ENCODE assay signal across 16 mouse cellular contexts in the genomic region with DNA sequence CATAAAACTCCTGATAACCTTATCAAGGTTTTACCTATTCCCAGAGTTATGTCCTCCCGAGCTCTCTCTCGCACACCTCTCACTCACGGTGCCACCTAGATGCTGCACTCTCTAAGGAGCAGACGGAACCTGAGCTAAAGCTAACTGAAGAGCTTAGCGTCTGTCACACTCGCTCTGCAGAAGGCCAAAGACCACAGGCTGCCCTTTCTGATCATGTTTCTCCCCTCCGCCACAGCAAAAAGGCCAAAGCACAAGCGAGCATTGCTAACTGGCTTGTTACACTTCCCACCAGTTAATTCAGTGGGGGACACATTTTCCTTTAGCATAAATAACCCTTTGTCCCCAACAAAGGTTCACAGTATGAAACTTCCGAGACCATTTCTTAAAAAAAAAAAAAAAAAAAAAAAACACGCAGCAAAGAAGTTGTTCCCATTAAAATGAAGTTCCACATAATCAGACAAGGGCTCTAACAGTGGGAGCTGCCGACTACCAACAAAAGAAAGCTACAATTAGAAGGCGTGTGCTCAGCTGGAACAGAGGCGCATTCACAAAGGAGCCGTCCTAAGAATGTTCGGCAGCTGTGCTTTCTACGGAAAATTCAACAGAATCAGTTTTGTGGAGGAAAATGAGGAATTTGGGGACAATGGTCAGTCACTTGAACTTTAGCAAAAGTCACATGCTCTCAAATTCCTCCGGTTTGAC. TPM values are rescaled to one million over a fixed set of nuclear protein-coding genes. Genes with fewer than 3 reads are reported as not detected.
DNase-seq lines count a peak whose midpoint lies in the region; ATAC-seq lines count a peak whose summit lies in the region.
"Had no signal": no experiment of that assay in that cellular context is flagged by ENCODE, and none has a peak within 500 bp of the region (broad histone marks: within the 10 kb centered on the region; RNA-seq: fewer than 3 reads in every experiment).

No protein-coding gene starts in this region.

- H3K4me1 ChIP-seq in forebrain, embryonic 13.5 days: peaks cover 39% of the 10 kb centered on the region
- peaks cover 3% of the 10 kb centered on the region for H3K4me1 ChIP-seq in liver, embryonic 11.5 days (replicated peaks; ENCODE audit: control insufficient read depth, insufficient read depth, low read length)
- H3K4me1 ChIP-seq: kidney, embryonic 15.5 days had no signal

- intact Hi-C loops in heart, postnatal 10 days (cut with DNase I): no loop called here

- peak overlapping the region; percentile 18; the same call in 1 of the 2 replicates for H3K4me3 ChIP-seq in forebrain, embryonic 13.5 days
- no peak overlapping the region for H3K4me3 ChIP-seq in liver, embryonic 11.5 days (ENCODE audit: low read depth, low read length)
- H3K4me3 ChIP-seq: erythroblast, embryonic 14.5 days; kidney, embryonic 15.5 days had no signal

- peak; percentile 66 for DNase-seq in heart, adult 11 months
- no peak for DNase-seq in heart, postnatal 10 days
- peak; percentile 68 for DNase-seq in mesoderm, embryonic 11.5 days (ENCODE audit: low read depth, low spot score)
- peak; percentile 76 for DNase-seq in retina, embryonic 14.5 days (ENCODE audit: low spot score)
- no peak for DNase-seq in thymus, postnatal 4 days
- no peak for DNase-seq in liver, embryonic 11.5 days (ENCODE audit: low spot score)
- DNase-seq in MN1 (ENCODE audit: low spot score): no peak
- DNase-seq: adrenal gland, adult 2 months; cerebellum, adult 8-10 months; gastrocnemius, postnatal 36 days; lung, postnatal 36 days had no signal

- H3K27me3 ChIP-seq in forebrain, embryonic 13.5 days: peaks cover 18% of the 10 kb centered on the region
- H3K27me3 ChIP-seq in liver, embryonic 11.5 days (replicated peaks; ENCODE audit: control insufficient read depth, insufficient read depth, low read length): no peaks in the 10 kb centered on the region
- H3K27me3 ChIP-seq: kidney, embryonic 15.5 days had no signal

- peaks cover 6% of the 10 kb centered on the region; the same call in 1 of the 2 replicates for H3K36me3 ChIP-seq in forebrain, embryonic 13.5 days (ENCODE audit: poor library complexity, severe bottlenecking)
- H3K36me3 ChIP-seq in liver, embryonic 11.5 days (ENCODE audit: control insufficient read depth, insufficient read depth, low read length): peaks cover 5% of the 10 kb centered on the region; the same call in 1 of the 2 replicates
- H3K36me3 ChIP-seq: G1E had no signal

- no peak overlapping the region for H3K9ac ChIP-seq in forebrain, embryonic 13.5 days
- no peak overlapping the region for H3K9ac ChIP-seq in liver, embryonic 11.5 days (ENCODE audit: low read depth, low read length)
- H3K9ac ChIP-seq: kidney, embryonic 15.5 days; liver, embryonic 14.5 days had no signal

- no peak overlapping the region for H3K27ac ChIP-seq in forebrain, embryonic 13.5 days
- no peak overlapping the region for H3K27ac ChIP-seq in liver, embryonic 11.5 days (ENCODE audit: low read depth, low read length)
- H3K27ac ChIP-seq: kidney, embryonic 15.5 days; liver, embryonic 14.5 days had no signal

- peak; percentile 55; the same call in 1 of the 2 replicates for ATAC-seq in forebrain, embryonic 13.5 days
- no peak for ATAC-seq in liver, embryonic 11.5 days (replicated peaks; ENCODE audit: low FRiP score)

- WGBS in forebrain, embryonic 13.5 days: 6% methylated on average over 17 of the region's 17 CpGs
- WGBS in liver, embryonic 11.5 days: 87% methylated on average over 17 of the region's 17 CpGs

- no peaks in the 10 kb centered on the region for H3K9me3 ChIP-seq in forebrain, embryonic 13.5 days (replicated peaks)
- H3K9me3 ChIP-seq in liver, embryonic 11.5 days (ENCODE audit: control insufficient read depth, low read length): no peaks in the 10 kb centered on the region
- H3K9me3 ChIP-seq: kidney, embryonic 15.5 days had no signal

- peak overlapping the region; percentile 47 for H3K4me2 ChIP-seq in forebrain, embryonic 13.5 days
- H3K4me2 ChIP-seq in liver, embryonic 11.5 days: no peak overlapping the region
- H3K4me2 ChIP-seq: kidney, embryonic 15.5 days had no signal

RNA-seq across cellular contexts. Expression of a gene that starts 9.1 kb away (rescaled TPM):
- total RNA-seq in heart, postnatal 10 days (2021): 10 to 100 TPM; 12.9 to 14.6 TPM
- polyA plus RNA-seq in forebrain, embryonic 13.5 days (2015; fragmentation: Nextera tagmentation; extraction: Ambion mirVana): 18.6 and 19.7 TPM in 2 replicates
- 7.6 and 9.1 TPM in 2 replicates for polyA plus RNA-seq in liver, embryonic 11.5 days (2014; fragmentation: Nextera tagmentation; extraction: Ambion mirVana)
- polyA plus RNA-seq: G1E had no signal

Comparison
In these comparisons a context has a peak if more than half of its experiments do, and no peak if none do; other contexts are left out.
1. DNase-seq: peak in heart, adult 11 months (single experiment), mesoderm, embryonic 11.5 days (single experiment) and retina, embryonic 14.5 days (single experiment); none in heart, postnatal 10 days (0 of 2), thymus, postnatal 4 days (single experiment), liver, embryonic 11.5 days (single experiment) and MN1 (single experiment).